9 mouse cellular contexts compared by ENCODE assay signal in genomic region chr2:25460135-25460534, GRCm38 (mm10). TPM values are rescaled to one million over a fixed set of nuclear protein-coding genes. Genes with fewer than 3 reads are reported as not detected.
A peak's percentile ranks its signal among the peaks of the same experiment; 100 is the strongest.
DNase-seq lines count a peak whose midpoint lies in the region; ATAC-seq and TF ChIP-seq lines count a peak whose summit lies in the region.
"Had no signal": no experiment of that assay in that cellular context is flagged by ENCODE, and none has a peak within 500 bp of the region (broad histone marks: within the 10 kb centered on the region; RNA-seq: fewer than 3 reads in every experiment).

No protein-coding gene starts in this region.

- H3K36me3 ChIP-seq in hindbrain, embryonic 13.5 days: peaks cover 23% of the 10 kb centered on the region
- peaks cover 5% of the 10 kb centered on the region for H3K36me3 ChIP-seq in liver, embryonic 13.5 days
- H3K36me3 ChIP-seq in stomach, embryonic 15.5 days: no peaks in the 10 kb centered on the region

- H3K4me1 ChIP-seq in hindbrain, embryonic 13.5 days (replicated peaks): peaks cover 27% of the 10 kb centered on the region
- H3K4me1 ChIP-seq in liver, embryonic 13.5 days (replicated peaks): peaks cover 45% of the 10 kb centered on the region
- peaks cover 27% of the 10 kb centered on the region for H3K4me1 ChIP-seq in stomach, embryonic 15.5 days

- TF ChIP-seq CTCF in gastrocnemius, adult 2 months (IDR thresholded peaks at IDR 0.05): no peak

- 39% methylated on average over 5 of the region's 5 CpGs for WGBS in hindbrain, embryonic 13.5 days
- 39% methylated on average over 5 of the region's 5 CpGs for WGBS in liver, embryonic 13.5 days (ENCODE audit: insufficient replicate concordance)
- WGBS in stomach, embryonic 15.5 days: 30% methylated on average over 5 of the region's 5 CpGs

- H3K27ac ChIP-seq in gastrocnemius, adult 2 months: peak overlapping the region; percentile 98
- H3K27ac ChIP-seq in hindbrain, embryonic 13.5 days: peak overlapping the region; percentile 91
- H3K27ac ChIP-seq in liver, embryonic 13.5 days: peak overlapping the region; percentile 89
- H3K27ac ChIP-seq in stomach, embryonic 15.5 days: peak overlapping the region; percentile 94

- intact Hi-C loops in gastrocnemius, adult 2 months (cut with DNase I): no loop called here

- peak overlapping the region; percentile 83 for H3K9ac ChIP-seq in hindbrain, embryonic 13.5 days
- peak overlapping the region; percentile 85 for H3K9ac ChIP-seq in liver, embryonic 13.5 days
- peak overlapping the region; percentile 73 for H3K9ac ChIP-seq in stomach, embryonic 15.5 days

- H3K4me3 ChIP-seq in gastrocnemius, adult 2 months: peak overlapping the region; percentile 90
- peak overlapping the region; percentile 59 for H3K4me3 ChIP-seq in hindbrain, embryonic 13.5 days
- peak overlapping the region; percentile 78 for H3K4me3 ChIP-seq in liver, embryonic 13.5 days (replicated peaks)
- peak overlapping the region; percentile 76 for H3K4me3 ChIP-seq in stomach, embryonic 15.5 days (replicated peaks)

- H3K4me2 ChIP-seq in hindbrain, embryonic 13.5 days: peak overlapping the region; percentile 94
- peak overlapping the region; percentile 96 for H3K4me2 ChIP-seq in liver, embryonic 13.5 days
- H3K4me2 ChIP-seq in stomach, embryonic 15.5 days: peak overlapping the region; percentile 91

- ATAC-seq in hindbrain, embryonic 13.5 days (ENCODE audit: low FRiP score): peak; percentile 40
- ATAC-seq in liver, embryonic 13.5 days (ENCODE audit: low read depth): no peak
- ATAC-seq in stomach, embryonic 15.5 days (ENCODE audit: insufficient read depth, low FRiP score, low read depth): no peak

- no peaks in the 10 kb centered on the region for H3K9me3 ChIP-seq in hindbrain, embryonic 13.5 days
- H3K9me3 ChIP-seq in liver, embryonic 13.5 days (replicated peaks): no peaks in the 10 kb centered on the region
- H3K9me3 ChIP-seq in stomach, embryonic 15.5 days: no peaks in the 10 kb centered on the region

- H3K27me3 ChIP-seq in hindbrain, embryonic 13.5 days: no peaks in the 10 kb centered on the region
- no peaks in the 10 kb centered on the region for H3K27me3 ChIP-seq in liver, embryonic 13.5 days
- H3K27me3 ChIP-seq in stomach, embryonic 15.5 days (replicated peaks): no peaks in the 10 kb centered on the region

- DNase-seq in gastrocnemius, adult 2 months: peak; percentile 55
- no peak for DNase-seq in gastrocnemius, postnatal 4 days (ENCODE audit: low spot score in 2 of 2)
- peak; percentile 44 for DNase-seq in thymus, postnatal 4 days
- no peak for DNase-seq in thymus, adult 18-20 months
- DNase-seq in liver, embryonic 13.5 days: no peak
- no peak for DNase-seq in embryo, embryonic 9.5 days (ENCODE audit: extremely low spot score)

RNA-seq across cellular contexts. Expression of gene Paxx, which starts 0.8 kb away (rescaled TPM):
- total RNA-seq in gastrocnemius, adult 2 months (2021): 10 to 100 TPM; 13.6 to 14.4 TPM
- 10 to 100 TPM; 40.0 to 45.9 TPM for total RNA-seq in gastrocnemius, postnatal 4 days (2021)
- 91.6 and 98.8 TPM in 2 replicates for polyA plus RNA-seq in hindbrain, embryonic 13.5 days (2015; fragmentation: Nextera tagmentation; extraction: Ambion mirVana)
- polyA plus RNA-seq in liver, embryonic 13.5 days (2015; fragmentation: Nextera tagmentation; extraction: Ambion mirVana): 7.2 and 7.7 TPM in 2 replicates
- 35.3 and 37.4 TPM in 2 replicates for polyA plus RNA-seq in stomach, embryonic 15.5 days (2015; fragmentation: Nextera tagmentation; extraction: Ambion mirVana)

RNA-seq across cellular contexts. Expression of gene Clic3, which starts 3.5 kb away (rescaled TPM):
- 1 to 10 TPM in 1 of 2 experiments, under 1 TPM in 1; 0.31 to 1.1 TPM for total RNA-seq in gastrocnemius, adult 2 months (2021)
- total RNA-seq in gastrocnemius, postnatal 4 days (2021): under 1 TPM in 1 of 2 experiments, not detected in 1; 0.34 TPM
- polyA plus RNA-seq in hindbrain, embryonic 13.5 days (2015; fragmentation: Nextera tagmentation; extraction: Ambion mirVana): 3.4 and 3.7 TPM in 2 replicates
- polyA plus RNA-seq in liver, embryonic 13.5 days (2015; fragmentation: Nextera tagmentation; extraction: Ambion mirVana): 0.21 and 0.25 TPM in 2 replicates
- polyA plus RNA-seq in stomach, embryonic 15.5 days (2015; fragmentation: Nextera tagmentation; extraction: Ambion mirVana): 11.9 and 26.5 TPM in 2 replicates
- total RNA-seq: hematopoietic stem cell, adult 5-6 weeks had no signal

RNA-seq across cellular contexts. Expression of gene Ptgds, which starts 9.7 kb away (rescaled TPM):
- not detected for total RNA-seq in gastrocnemius, adult 2 months (2021)
- total RNA-seq in gastrocnemius, postnatal 4 days (2021): 1 to 10 TPM; 2.9 to 3.9 TPM
- polyA plus RNA-seq in hindbrain, embryonic 13.5 days (2015; fragmentation: Nextera tagmentation; extraction: Ambion mirVana): 50.3 and 50.5 TPM in 2 replicates
- 0.38 TPM in 1 of 2 replicates, not detected in the other for polyA plus RNA-seq in liver, embryonic 13.5 days (2015; fragmentation: Nextera tagmentation; extraction: Ambion mirVana)
- 6.8 and 7.5 TPM in 2 replicates for polyA plus RNA-seq in stomach, embryonic 15.5 days (2015; fragmentation: Nextera tagmentation; extraction: Ambion mirVana)

RNA-seq across cellular contexts. Expression of gene Abca2, which starts 31.6 kb away (rescaled TPM):
- 10 to 100 TPM; 15.1 to 15.3 TPM for total RNA-seq in gastrocnemius, adult 2 months (2021)
- 10 to 100 TPM; 12.7 to 13.8 TPM for total RNA-seq in gastrocnemius, postnatal 4 days (2021)
- polyA plus RNA-seq in hindbrain, embryonic 13.5 days (2015; fragmentation: Nextera tagmentation; extraction: Ambion mirVana): 10.0 and 11.6 TPM in 2 replicates
- 1.4 and 1.6 TPM in 2 replicates for polyA plus RNA-seq in liver, embryonic 13.5 days (2015; fragmentation: Nextera tagmentation; extraction: Ambion mirVana)
- polyA plus RNA-seq in stomach, embryonic 15.5 days (2015; fragmentation: Nextera tagmentation; extraction: Ambion mirVana): 3.9 and 4.8 TPM in 2 replicates

RNA-seq across cellular contexts. Expression of gene Lcn12, which starts 33.6 kb away (rescaled TPM):
- total RNA-seq in gastrocnemius, adult 2 months (2021): not detected
- not detected for total RNA-seq in gastrocnemius, postnatal 4 days (2021)
- polyA plus RNA-seq in hindbrain, embryonic 13.5 days (2015; fragmentation: Nextera tagmentation; extraction: Ambion mirVana): not detected in 2 replicates
- not detected in 2 replicates for polyA plus RNA-seq in liver, embryonic 13.5 days (2015; fragmentation: Nextera tagmentation; extraction: Ambion mirVana)
- polyA plus RNA-seq in stomach, embryonic 15.5 days (2015; fragmentation: Nextera tagmentation; extraction: Ambion mirVana): not detected in 2 replicates
- total RNA-seq: hematopoietic stem cell, adult 5-6 weeks had no signal

Comparison
In these comparisons a context has a peak if more than half of its experiments do, and no peak if none do; other contexts are left out.
1. DNase-seq: peak in gastrocnemius, adult 2 months (single experiment) and thymus, postnatal 4 days (single experiment); none in gastrocnemius, postnatal 4 days (0 of 2), thymus, adult 18-20 months (0 of 2), liver, embryonic 13.5 days (single experiment) and embryo, embryonic 9.5 days (single experiment).
2. Peak in every context shown above with its lines, with median percentiles within 50 percentile points of each other: H3K27ac ChIP-seq, H3K4me3 ChIP-seq, H3K4me2 ChIP-seq and H3K9ac ChIP-seq.